Mouse (Mus musculus): ENCODE measurements at regions not wholly inside any gene's neighbourhood (a gene's known extent, or its start where the extent isn't known, plus 50 kb on each side); places are given as distances from the start of the nearest gene placed in this dataset.
"Not testable (repeated sequence)": the region's sequence is repeated elsewhere in the genome, so short reads cannot be mapped to it uniquely, and the experiment has no call there.

- Histone ChIP-seq H3K9me3 (no peaks in the 10 kb centered on the region), H3K4me3 (no peak overlapping the region), H3K9ac (no peak overlapping the region), H3K36me3 (no peaks in the 10 kb centered on the region), H3K4me2 (replicated peaks) (no peak overlapping the region), H3K27me3 (no peaks in the 10 kb centered on the region), H3K27ac (no peak overlapping the region), H3K4me1 (no peaks in the 10 kb centered on the region)
- WGBS = 81% methylated on average over 2 of the region's 2 CpGs
- no peak for ATAC-seq (ENCODE audit: low FRiP score, low read depth)
Measured at GRCm38 (mm10) chr16:73245073-73245590, 937.0 kb downstream of the Robo1 start.

GRCm38 (mm10) chr16:73230599-73230998, 922.5 kb downstream of the Robo1 start:
- ATAC-seq (ENCODE audit: low FRiP score, low read depth) = no peak
- Histone ChIP-seq H3K9ac (no peak overlapping the region), H3K27me3 (no peaks in the 10 kb centered on the region), H3K4me3 (no peak overlapping the region), H3K4me1 (no peaks in the 10 kb centered on the region), H3K9me3 (no peaks in the 10 kb centered on the region), H3K27ac (no peak overlapping the region), H3K4me2 (replicated peaks) (no peak overlapping the region), H3K36me3 (no peaks in the 10 kb centered on the region)
- 63% methylated on average over 2 of the region's 2 CpGs for WGBS

- 88% methylated on average over 4 of the region's 4 CpGs for WGBS
- Histone ChIP-seq H3K9me3 (no peaks in the 10 kb centered on the region), H3K4me1 (no peaks in the 10 kb centered on the region), H3K27me3 (no peaks in the 10 kb centered on the region), H3K27ac (no peak overlapping the region), H3K36me3 (no peaks in the 10 kb centered on the region), H3K4me3 (no peak overlapping the region), H3K9ac (no peak overlapping the region), H3K4me2 (replicated peaks) (no peak overlapping the region)
- no peak for ATAC-seq (ENCODE audit: low FRiP score, low read depth)
Measured at GRCm38 (mm10) chr16:73217555-73217954, 909.4 kb downstream of the Robo1 start.

GRCm38 (mm10) chr16:73203542-73203941, 895.4 kb downstream of the Robo1 start:
- WGBS = 91% methylated on average over 11 of the region's 11 CpGs
- H3K4me1 ChIP-seq = no peaks in the 10 kb centered on the region
- no peaks in the 10 kb centered on the region for H3K36me3 ChIP-seq
- H3K4me2 ChIP-seq (replicated peaks) = no peak overlapping the region
- no peaks in the 10 kb centered on the region for H3K9me3 ChIP-seq
- ATAC-seq (ENCODE audit: low FRiP score, low read depth) = no peak
- no peak overlapping the region for H3K9ac ChIP-seq
- H3K27me3 ChIP-seq = no peaks in the 10 kb centered on the region
- no peak overlapping the region for H3K4me3 ChIP-seq
- no peak overlapping the region for H3K27ac ChIP-seq

GRCm38 (mm10) chr16:73200991-73201390, 892.9 kb downstream of the Robo1 start:
- Histone ChIP-seq H3K4me1 (no peaks in the 10 kb centered on the region), H3K9me3 (no peaks in the 10 kb centered on the region), H3K9ac (no peak overlapping the region), H3K27ac (no peak overlapping the region), H3K27me3 (no peaks in the 10 kb centered on the region), H3K4me3 (no peak overlapping the region), H3K4me2 (replicated peaks) (no peak overlapping the region), H3K36me3 (no peaks in the 10 kb centered on the region)
- ATAC-seq (ENCODE audit: low FRiP score, low read depth) = no peak
- WGBS = 69% methylated on average over 3 of the region's 3 CpGs

DNA sequence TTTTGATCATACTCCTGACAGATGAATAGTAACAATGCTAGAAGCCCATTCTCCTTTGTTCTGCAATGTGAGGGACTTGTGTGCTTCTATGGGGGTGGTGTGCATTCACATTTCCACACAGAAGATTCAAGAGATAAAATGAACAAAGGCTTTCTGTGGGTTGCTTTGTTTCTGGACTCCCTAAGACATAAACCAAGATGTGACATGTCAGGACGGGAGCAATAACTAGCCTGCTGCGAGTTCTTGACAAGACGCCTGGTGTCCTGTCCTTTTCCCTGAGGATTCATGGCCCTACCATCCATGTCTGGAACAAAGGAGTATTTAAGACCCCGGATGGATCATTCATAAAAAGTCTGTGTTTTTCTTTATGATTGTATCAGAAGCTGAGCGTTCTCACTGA, 874.7 kb downstream of the Robo1 start:
- Histone ChIP-seq H3K9ac (no peak overlapping the region), H3K4me3 (no peak overlapping the region), H3K36me3 (no peaks in the 10 kb centered on the region), H3K9me3 (no peaks in the 10 kb centered on the region), H3K4me1 (no peaks in the 10 kb centered on the region), H3K27ac (no peak overlapping the region), H3K4me2 (replicated peaks) (no peak overlapping the region), H3K27me3 (no peaks in the 10 kb centered on the region)
- WGBS = 79% methylated on average over 5 of the region's 5 CpGs
- ATAC-seq (ENCODE audit: low FRiP score, low read depth) = no peak

GRCm38 (mm10) chr16:73182258-73182657, 874.2 kb downstream of the Robo1 start:
- WGBS = 86% methylated on average over 7 of the region's 7 CpGs

DNA sequence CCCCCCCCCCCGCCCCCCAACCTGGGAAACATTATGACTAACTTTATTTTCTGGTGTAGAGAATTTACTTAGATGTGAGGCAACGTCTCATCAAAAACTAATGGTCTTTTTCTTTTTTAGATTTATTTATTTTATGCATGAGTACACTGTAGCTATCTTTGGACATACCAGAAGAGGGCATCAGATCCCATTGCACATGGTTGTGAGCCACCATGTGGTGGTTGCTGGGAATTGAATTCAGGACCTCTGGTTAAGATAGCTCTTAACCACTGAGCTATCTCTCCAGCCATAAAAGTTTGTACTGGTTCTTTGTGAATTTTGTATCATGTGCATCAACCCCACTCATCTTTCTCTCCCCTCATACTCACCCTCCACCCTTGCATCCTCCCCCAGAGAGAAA, 847.3 kb downstream of the Robo1 start:
- H3K4me3 ChIP-seq = no peak overlapping the region
- no peaks in the 10 kb centered on the region for H3K36me3 ChIP-seq
- ATAC-seq (ENCODE audit: low FRiP score, low read depth) = no peak
- H3K4me1 ChIP-seq = no peaks in the 10 kb centered on the region
- no peak overlapping the region for H3K27ac ChIP-seq
- H3K27me3 ChIP-seq = no peaks in the 10 kb centered on the region
- H3K9me3 ChIP-seq = no peaks in the 10 kb centered on the region
- no peak overlapping the region for H3K4me2 ChIP-seq (replicated peaks)
- WGBS = 61% methylated on average over 2 of the region's 2 CpGs
- H3K9ac ChIP-seq = no peak overlapping the region

More at GRCm38 (mm10) chr16:73182258-73182657, 874.2 kb downstream of the Robo1 start:
- Histone ChIP-seq H3K27ac (no peak overlapping the region), H3K9me3 (no peaks in the 10 kb centered on the region), H3K36me3 (no peaks in the 10 kb centered on the region), H3K4me3 (no peak overlapping the region), H3K27me3 (no peaks in the 10 kb centered on the region), H3K4me2 (replicated peaks) (no peak overlapping the region), H3K4me1 (no peaks in the 10 kb centered on the region), H3K9ac (no peak overlapping the region)
- no peak for ATAC-seq (ENCODE audit: low FRiP score, low read depth)

- H3K27ac ChIP-seq; H3K36me3 ChIP-seq; H3K4me1 ChIP-seq; H3K9ac ChIP-seq; H3K9me3 ChIP-seq; H3K27me3 ChIP-seq; H3K4me2 ChIP-seq (replicated peaks); H3K4me3 ChIP-seq; ATAC-seq (ENCODE audit: low FRiP score, low read depth): not testable (repeated sequence)
- 94% methylated on average over 1 of the region's 1 CpGs for WGBS
Measured at GRCm38 (mm10) chr16:73127927-73128326, 819.8 kb downstream of the Robo1 start.

GRCm38 (mm10) chr16:73120568-73120967, 812.5 kb downstream of the Robo1 start:
- Histone ChIP-seq H3K4me2 (replicated peaks) (no peak overlapping the region), H3K4me1 (no peaks in the 10 kb centered on the region), H3K36me3 (no peaks in the 10 kb centered on the region), H3K4me3 (no peak overlapping the region), H3K9ac (no peak overlapping the region), H3K27ac (no peak overlapping the region), H3K9me3 (no peaks in the 10 kb centered on the region), H3K27me3 (no peaks in the 10 kb centered on the region)
- ATAC-seq (ENCODE audit: low FRiP score, low read depth) = no peak

GRCm38 (mm10) chr16:73117338-73117737, 809.2 kb downstream of the Robo1 start:
- Histone ChIP-seq H3K9ac (no peak overlapping the region), H3K4me3 (no peak overlapping the region), H3K27me3 (no peaks in the 10 kb centered on the region), H3K4me1 (no peaks in the 10 kb centered on the region), H3K9me3 (no peaks in the 10 kb centered on the region), H3K36me3 (no peaks in the 10 kb centered on the region), H3K4me2 (replicated peaks) (no peak overlapping the region), H3K27ac (no peak overlapping the region)
- no peak for ATAC-seq (ENCODE audit: low FRiP score, low read depth)
- WGBS = 83% methylated on average over 2 of the region's 2 CpGs

- 21% methylated on average over 7 of the region's 7 CpGs for WGBS
- H3K9ac ChIP-seq = no peak overlapping the region
- no peak overlapping the region; the same call in 1 of the 2 replicates for H3K4me2 ChIP-seq (replicated peaks)
- ATAC-seq (ENCODE audit: low FRiP score, low read depth) = no peak; the same call in 1 of the 2 replicates
- H3K36me3 ChIP-seq = no peaks in the 10 kb centered on the region
- H3K9me3 ChIP-seq = no peaks in the 10 kb centered on the region
- H3K27me3 ChIP-seq = no peaks in the 10 kb centered on the region
- H3K4me1 ChIP-seq = peaks cover 20% of the 10 kb centered on the region
- H3K27ac ChIP-seq = no peak overlapping the region
- no peak overlapping the region for H3K4me3 ChIP-seq
Measured at GRCm38 (mm10) chr16:73108021-73108452, 799.9 kb downstream of the Robo1 start.

DNA sequence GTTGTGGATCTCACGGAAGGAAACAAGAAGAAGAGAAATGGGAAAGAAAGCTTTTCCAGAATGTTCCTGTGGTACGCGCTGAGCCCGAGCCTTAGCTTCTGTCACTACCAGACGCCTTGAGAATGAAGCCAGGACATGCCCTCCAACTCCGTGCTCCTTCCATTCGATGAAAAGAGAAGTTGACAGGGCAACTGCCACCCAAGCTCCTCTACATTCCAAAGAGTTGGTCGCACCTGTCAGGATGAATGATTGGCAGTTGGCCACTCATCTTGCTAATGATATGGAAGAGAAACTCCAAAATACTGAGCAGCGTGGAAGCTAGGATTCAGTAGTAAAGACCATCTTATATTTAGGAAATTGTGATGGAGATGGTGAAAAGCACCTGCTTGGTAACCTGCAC, 799.5 kb downstream of the Robo1 start:
- H3K4me3 ChIP-seq = no peak overlapping the region
- no peaks in the 10 kb centered on the region for H3K9me3 ChIP-seq
- H3K4me1 ChIP-seq = peaks cover 20% of the 10 kb centered on the region
- no peak for ATAC-seq (ENCODE audit: low FRiP score, low read depth)
- H3K9ac ChIP-seq = no peak overlapping the region
- H3K4me2 ChIP-seq (replicated peaks) = no peak overlapping the region
- H3K27ac ChIP-seq = no peak overlapping the region
- no peaks in the 10 kb centered on the region for H3K27me3 ChIP-seq
- WGBS = 69% methylated on average over 9 of the region's 9 CpGs
- no peaks in the 10 kb centered on the region for H3K36me3 ChIP-seq
